Mouse (Mus musculus) cerebellum, postnatal 4 days (tissue): ENCODE results near the gene Cdk15.

Source experiments
- DNase-seq, 2 experiments: peaks; one replicate each; pipeline ENCODE4 v3.0.0; 2022; ENCODE audit warnings: low spot score in 2 of 2, mixed read lengths in 1 of 2

Cdk15 gene

DNA sequence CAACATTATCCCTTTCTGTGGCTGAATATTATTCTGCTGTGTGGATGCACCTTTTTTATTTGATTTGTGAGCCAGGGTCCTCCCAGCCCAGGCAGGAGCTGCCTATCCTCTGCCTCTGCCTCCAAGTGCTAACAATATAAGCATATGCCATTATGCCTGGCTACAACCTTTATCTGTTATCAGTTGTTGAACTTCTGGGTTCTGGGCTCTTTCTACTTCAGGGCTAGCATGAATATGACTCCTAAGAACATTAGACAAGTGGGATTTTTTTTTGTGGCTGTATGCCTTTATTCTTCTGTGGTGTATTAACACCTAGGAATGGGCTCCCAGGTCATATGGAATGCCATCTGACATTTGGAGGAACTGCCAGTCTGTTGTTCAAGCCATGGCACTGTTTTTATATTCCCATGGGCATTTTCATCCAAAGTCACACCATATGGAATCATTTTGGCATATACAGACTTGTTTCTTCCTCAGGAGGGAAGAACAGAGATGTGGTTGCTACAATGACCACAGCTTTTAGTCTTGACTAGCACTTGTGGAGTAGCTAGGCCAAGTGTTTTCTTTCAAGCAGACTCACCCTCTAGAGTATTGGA lies 113.7 kb downstream of the Cdk15 start:
- DNase-seq, result no peak

GRCm38 (mm10) chr1:59376021-59376548 lies 119.4 kb downstream of the Cdk15 start:
- DNase-seq, result peak in 1 of 2 experiments; percentile 56

GRCm38 (mm10) chr1:59376557-59376956 lies 119.9 kb downstream of the Cdk15 start:
- peak in 1 of 2 experiments; percentile 56 for DNase-seq

DNA sequence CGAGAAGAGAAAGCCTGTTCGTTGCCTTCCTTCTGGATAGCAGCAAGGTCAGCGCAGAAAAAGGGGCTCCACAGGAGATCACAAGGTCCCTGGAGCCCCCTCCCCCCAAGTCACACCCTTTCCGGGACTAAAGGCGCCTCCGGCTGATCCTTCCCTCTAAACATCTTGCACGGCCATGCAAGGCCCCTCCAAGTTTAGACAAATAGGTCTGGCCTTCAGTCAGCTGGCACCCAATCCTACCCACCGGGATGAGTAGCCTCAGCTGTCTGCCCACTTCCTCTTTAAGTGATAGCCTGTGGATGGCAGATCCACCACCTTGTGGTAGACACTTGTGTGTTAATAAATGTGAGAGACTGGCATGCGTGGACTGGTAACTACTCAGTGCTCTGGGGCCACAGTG lies 120.6 kb downstream of the Cdk15 start:
- no peak for DNase-seq

DNA sequence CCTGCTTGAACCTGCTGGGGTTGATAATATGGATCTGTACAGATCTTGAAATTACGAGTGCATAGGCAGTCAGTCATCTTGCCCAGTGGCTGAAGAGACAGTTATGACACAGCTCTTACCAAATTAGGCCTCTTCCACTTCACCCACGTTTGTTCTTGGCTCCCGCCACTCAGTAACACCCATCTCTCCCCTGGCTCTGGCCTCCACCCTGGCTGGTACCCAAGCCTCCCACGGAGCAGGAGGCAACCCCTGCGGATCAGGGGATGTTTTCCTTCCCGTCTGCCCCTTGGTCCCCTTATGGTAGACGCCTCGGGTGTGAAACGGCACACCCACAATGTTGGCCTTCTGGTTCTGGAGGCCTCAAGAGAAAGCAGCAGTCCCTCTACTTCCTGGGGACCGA lies 124.2 kb downstream of the Cdk15 start:
- DNase-seq, result no peak

GRCm38 (mm10) chr1:59381483-59381882 lies 124.8 kb downstream of the Cdk15 start:
- no peak for DNase-seq

- DNase-seq, result no peak
These were observed 125.8 kb downstream of the Cdk15 start for GRCm38 (mm10) chr1:59382516-59382915.

- DNase-seq, result no peak
These were observed 126.4 kb downstream of the Cdk15 start for GRCm38 (mm10) chr1:59383049-59383610.

DNA sequence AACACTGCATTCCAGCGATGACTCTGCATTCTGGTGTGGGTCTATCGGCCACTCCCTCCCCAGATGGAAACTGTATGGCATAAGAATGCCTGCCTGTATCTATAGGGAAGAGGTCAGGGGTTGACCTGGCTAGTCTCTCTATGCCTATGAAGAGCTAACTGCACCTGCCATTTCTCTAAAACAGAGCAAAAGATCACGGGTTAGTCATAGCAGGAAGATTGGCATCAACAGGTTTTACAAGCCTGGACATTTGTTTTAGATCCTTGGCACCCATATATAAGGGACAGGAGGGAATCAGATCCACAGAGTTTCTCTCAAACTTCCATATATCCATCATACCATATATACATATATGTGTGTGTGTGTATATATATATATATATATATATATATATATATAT lies 127.7 kb downstream of the Cdk15 start:
- DNase-seq, result no peak

DNA sequence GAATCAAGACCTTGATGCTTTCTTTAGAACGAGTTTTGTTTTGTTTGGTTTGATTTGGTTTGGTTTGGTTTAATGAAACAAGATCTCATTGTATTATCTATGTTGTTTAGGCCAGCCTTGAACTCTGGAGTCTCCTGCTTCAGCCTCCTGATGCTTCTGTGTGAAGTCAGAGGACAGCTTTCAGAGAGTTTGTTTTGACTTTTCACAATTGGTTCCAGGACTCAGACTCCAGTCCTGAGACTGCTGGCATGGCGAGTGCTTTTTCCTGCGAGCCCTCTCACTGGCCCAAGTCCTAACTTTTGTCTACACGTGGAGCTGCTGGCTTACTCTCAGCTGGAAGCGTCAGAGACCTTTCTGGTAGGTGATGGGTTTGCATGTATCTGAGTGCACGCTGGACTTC lies 128.9 kb downstream of the Cdk15 start:
- no peak for DNase-seq

GRCm38 (mm10) chr1:59387542-59388314 lies 131.0 kb downstream of the Cdk15 start:
- DNase-seq, result no peak

- DNase-seq, result no peak
These were observed 132.5 kb downstream of the Cdk15 start for GRCm38 (mm10) chr1:59389181-59389580.

DNA sequence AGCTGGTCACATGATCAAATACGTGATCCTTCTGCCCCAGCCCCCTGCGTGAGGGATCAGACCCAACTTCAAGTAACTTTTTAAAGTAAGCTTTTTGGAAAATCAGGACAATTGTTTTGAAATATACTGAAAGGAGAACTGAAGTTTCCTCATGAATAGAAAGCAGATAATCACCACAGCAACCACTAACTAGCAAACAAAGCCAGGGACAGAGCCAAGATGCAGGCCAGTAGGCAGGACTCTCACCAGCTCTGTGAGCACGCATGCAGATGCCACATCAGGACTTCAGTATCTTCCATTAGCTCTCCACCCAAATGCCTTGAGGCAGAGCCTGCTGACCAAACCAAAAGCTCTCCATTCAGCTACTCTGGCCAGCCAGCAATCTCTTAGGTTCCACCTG lies 135.0 kb downstream of the Cdk15 start:
- DNase-seq, result no peak

DNA sequence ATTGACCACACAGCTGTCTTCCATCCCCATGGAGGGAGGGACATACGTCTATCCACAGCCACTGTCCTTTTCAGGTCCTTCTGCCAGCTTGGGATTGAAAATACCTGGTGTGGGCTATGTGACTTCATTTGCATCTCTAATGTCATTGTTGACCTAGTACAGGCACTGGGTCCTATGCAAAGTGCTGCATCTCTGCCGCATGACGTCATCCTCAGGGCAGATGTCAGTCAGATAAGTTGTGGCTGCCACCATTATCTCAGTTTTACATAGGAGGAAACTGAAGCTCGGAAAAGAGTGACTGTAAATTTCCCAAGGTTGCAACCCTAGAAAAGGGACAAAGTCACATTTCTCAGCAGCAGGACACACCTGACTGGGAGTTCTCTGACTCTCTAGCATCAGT lies 137.4 kb downstream of the Cdk15 start:
- no peak for DNase-seq

DNA sequence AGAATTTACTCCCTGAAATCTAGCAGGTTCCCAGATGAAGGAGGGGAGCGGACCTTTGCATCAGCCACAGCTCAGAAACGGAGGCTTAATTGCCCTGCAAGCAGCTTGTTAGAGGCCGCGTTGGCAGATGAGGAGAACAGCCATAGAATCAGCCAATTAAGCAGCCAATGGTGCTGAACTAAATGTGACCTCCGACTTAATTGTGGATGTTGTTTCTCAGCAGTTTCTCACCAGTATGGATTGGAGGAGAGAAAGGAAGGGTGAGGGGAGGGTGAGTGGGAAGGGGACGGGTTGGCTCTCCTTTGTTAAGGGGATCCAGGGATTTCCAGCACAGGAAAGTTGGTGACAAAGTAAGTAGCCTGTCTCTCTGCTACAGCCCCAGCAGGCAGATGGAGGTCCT lies 137.9 kb downstream of the Cdk15 start:
- no peak for DNase-seq

DNA sequence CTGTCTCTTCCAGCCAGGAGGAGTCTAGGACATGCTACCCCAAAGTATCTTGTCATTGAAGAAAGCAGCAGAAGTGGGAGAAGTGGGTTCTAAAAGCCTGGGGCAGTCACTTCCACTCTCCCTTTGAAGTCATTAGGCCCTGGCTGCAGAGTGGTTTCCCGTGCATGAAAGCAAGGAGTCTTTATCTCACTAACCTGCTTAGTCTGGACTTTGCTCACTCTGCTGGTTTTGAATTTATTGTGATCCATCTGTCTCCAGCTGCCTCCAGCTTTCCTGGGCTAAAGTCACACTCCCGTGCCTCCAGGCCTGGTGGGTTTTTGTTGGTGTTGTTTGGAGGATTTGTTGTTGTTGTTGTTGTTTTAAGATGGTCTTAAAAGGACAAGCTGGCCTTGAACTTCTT lies 139.3 kb downstream of the Cdk15 start:
- no peak for DNase-seq

- no peak for DNase-seq
These were observed 143.0 kb downstream of the Cdk15 start for GRCm38 (mm10) chr1:59399554-59400325.

DNA sequence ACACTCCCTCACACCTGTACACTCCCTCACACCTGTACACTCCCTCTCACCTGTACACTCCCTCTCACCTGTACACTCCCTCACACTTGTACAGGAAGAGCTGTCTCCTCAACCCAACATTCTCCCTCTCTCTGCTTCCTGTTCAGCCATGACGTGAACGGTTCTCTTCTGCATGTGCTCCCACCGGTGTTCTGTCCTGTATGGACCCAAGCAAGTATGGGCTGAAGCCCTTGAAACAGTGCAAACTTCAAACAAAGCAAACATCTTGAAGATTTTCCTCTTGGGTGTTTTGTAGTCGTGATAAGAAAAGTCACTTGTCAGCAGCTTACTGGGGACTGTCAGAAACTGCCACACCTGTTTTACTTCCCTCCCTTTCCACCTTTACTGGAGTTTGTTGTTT lies 144.5 kb downstream of the Cdk15 start:
- DNase-seq, result no peak
